In genomic region chr6:29351613-29352012, GRCm38 (mm10) we compare ENCODE assay signal across 15 mouse cellular contexts. TPM values are rescaled to one million over a fixed set of nuclear protein-coding genes. Genes with fewer than 3 reads are reported as not detected.
DNase-seq lines count a peak whose midpoint lies in the region; ATAC-seq and TF ChIP-seq lines count a peak whose summit lies in the region.
"Had no signal": no experiment of that assay in that cellular context is flagged by ENCODE, and none has a peak within 500 bp of the region (broad histone marks: within the 10 kb centered on the region; RNA-seq: fewer than 3 reads in every experiment).

No protein-coding gene starts in this region.

- no peak overlapping the region for H3K4me3 ChIP-seq in heart, postnatal 0 days (ENCODE audit: low read depth, low read length)
- H3K4me3 ChIP-seq in heart, embryonic 12.5 days = no peak overlapping the region
- H3K4me3 ChIP-seq in midbrain, embryonic 14.5 days (replicated peaks; ENCODE audit: low read depth, low read length) = no peak overlapping the region
- no peak overlapping the region for H3K4me3 ChIP-seq in midbrain, embryonic 13.5 days (replicated peaks)
- no peak overlapping the region for H3K4me3 ChIP-seq in cerebellum, adult 2 months (replicated peaks; ENCODE audit: insufficient read depth, low read depth, low read length)

- peaks cover 40% of the 10 kb centered on the region for H3K4me1 ChIP-seq in heart, postnatal 0 days (ENCODE audit: control insufficient read depth, insufficient read depth)
- H3K4me1 ChIP-seq in heart, embryonic 12.5 days (replicated peaks) = peaks cover 50% of the 10 kb centered on the region
- peaks cover 12% of the 10 kb centered on the region for H3K4me1 ChIP-seq in midbrain, embryonic 14.5 days (ENCODE audit: control insufficient read depth, insufficient read depth, low read length)
- H3K4me1 ChIP-seq in midbrain, embryonic 13.5 days (replicated peaks) = peaks cover 18% of the 10 kb centered on the region
- no peaks in the 10 kb centered on the region; the same call in none of the 2 replicates for H3K4me1 ChIP-seq in cerebellum, adult 2 months (ENCODE audit: control insufficient read depth, insufficient read depth, low read length)

- TF ChIP-seq EP300 in heart, postnatal 0 days (IDR thresholded peaks at IDR 0.05; ENCODE audit: low read depth) = no peak

- H3K9me3 ChIP-seq in heart, postnatal 0 days (replicated peaks; ENCODE audit: control insufficient read depth, low read length) = no peaks in the 10 kb centered on the region
- H3K9me3 ChIP-seq in heart, embryonic 12.5 days (replicated peaks) = no peaks in the 10 kb centered on the region
- no peaks in the 10 kb centered on the region for H3K9me3 ChIP-seq in midbrain, embryonic 14.5 days (ENCODE audit: control insufficient read depth, low read length)
- H3K9me3 ChIP-seq in midbrain, embryonic 13.5 days = no peaks in the 10 kb centered on the region

- no peak overlapping the region for H3K4me2 ChIP-seq in heart, postnatal 0 days (ENCODE audit: low read depth, low read length)
- no peak overlapping the region for H3K4me2 ChIP-seq in heart, embryonic 12.5 days
- H3K4me2 ChIP-seq in midbrain, embryonic 14.5 days (ENCODE audit: low read length) = no peak overlapping the region
- H3K4me2 ChIP-seq in midbrain, embryonic 13.5 days (replicated peaks) = no peak overlapping the region

- H3K9ac ChIP-seq in heart, postnatal 0 days (replicated peaks; ENCODE audit: low read depth, low read length) = no peak overlapping the region
- H3K9ac ChIP-seq in heart, embryonic 12.5 days = no peak overlapping the region
- H3K9ac ChIP-seq in midbrain, embryonic 14.5 days (replicated peaks; ENCODE audit: low read length) = no peak overlapping the region
- H3K9ac ChIP-seq in midbrain, embryonic 13.5 days (replicated peaks) = no peak overlapping the region

- peak; percentile 20; the same call in 1 of the 2 replicates for TF ChIP-seq CTCF in heart, postnatal 0 days (IDR thresholded peaks at IDR 0.05; ENCODE audit: low read depth)
- no peak for TF ChIP-seq CTCF in cerebellum, adult 2 months (IDR thresholded peaks at IDR 0.05; ENCODE audit: borderline replicate concordance, insufficient read depth, low read depth, low read length)

- peaks cover 4% of the 10 kb centered on the region; the same call in 1 of the 2 replicates for H3K36me3 ChIP-seq in heart, postnatal 0 days (replicated peaks; ENCODE audit: control insufficient read depth, insufficient read depth, low read length)
- peaks cover 4% of the 10 kb centered on the region for H3K36me3 ChIP-seq in heart, embryonic 12.5 days
- H3K36me3 ChIP-seq in midbrain, embryonic 14.5 days (ENCODE audit: control insufficient read depth, insufficient read depth, low read length) = peaks cover 3% of the 10 kb centered on the region; the same call in 1 of the 2 replicates
- peaks cover under 1% of the 10 kb centered on the region; the same call in 1 of the 2 replicates for H3K36me3 ChIP-seq in midbrain, embryonic 13.5 days

- H3K27me3 ChIP-seq in heart, postnatal 0 days (ENCODE audit: control insufficient read depth, insufficient read depth, low read length) = no peaks in the 10 kb centered on the region
- H3K27me3 ChIP-seq in heart, embryonic 12.5 days (replicated peaks) = no peaks in the 10 kb centered on the region
- H3K27me3 ChIP-seq in midbrain, embryonic 14.5 days (ENCODE audit: control insufficient read depth, insufficient read depth, low read length) = no peaks in the 10 kb centered on the region
- H3K27me3 ChIP-seq in midbrain, embryonic 13.5 days = no peaks in the 10 kb centered on the region
- H3K27me3 ChIP-seq in cerebellum, adult 2 months (ENCODE audit: control insufficient read depth, insufficient read depth, low read length) = no peaks in the 10 kb centered on the region
- H3K27me3 ChIP-seq: Patski had no signal

- TF ChIP-seq POLR2A in cerebellum, adult 2 months (IDR thresholded peaks at IDR 0.05; ENCODE audit: borderline replicate concordance, insufficient read depth, low read length) = no peak

- H3K27ac ChIP-seq in heart, postnatal 0 days (ENCODE audit: low read depth) = no peak overlapping the region
- H3K27ac ChIP-seq in heart, embryonic 12.5 days (ENCODE audit: poor library complexity, severe bottlenecking) = no peak overlapping the region
- no peak overlapping the region for H3K27ac ChIP-seq in midbrain, embryonic 14.5 days (replicated peaks; ENCODE audit: low read depth, low read length)
- no peak overlapping the region for H3K27ac ChIP-seq in midbrain, embryonic 13.5 days
- H3K27ac ChIP-seq in cerebellum, adult 2 months (ENCODE audit: insufficient read depth, low read length) = no peak overlapping the region

- DNase-seq in heart, postnatal 0 days (ENCODE audit: low spot score) = no peak
- peak; percentile 7 for DNase-seq in midbrain, embryonic 14.5 days
- DNase-seq in R1 (ENCODE audit: low read depth, low spot score) = peak; percentile 69
- no peak for DNase-seq in cerebellum, adult 2 months
- DNase-seq: adrenal gland, postnatal 36 days; cerebellum, adult 8-10 months; kidney, postnatal 36 days; left cerebral cortex, postnatal 4 days had no signal

- no peak for ATAC-seq in heart, postnatal 0 days (ENCODE audit: insufficient read depth, low read depth)
- no peak for ATAC-seq in heart, embryonic 12.5 days (ENCODE audit: insufficient number of reproducible peaks, low FRiP score)
- ATAC-seq in midbrain, embryonic 14.5 days (ENCODE audit: low FRiP score, low TSS enrichment) = no peak
- ATAC-seq in midbrain, embryonic 13.5 days = no peak
- ATAC-seq in cerebellum, adult (ENCODE audit: insufficient number of reproducible peaks, low FRiP score, low TSS enrichment) = no peak
- ATAC-seq: Patski had no signal

RNA-seq across cellular contexts. Expression of gene Calu, which starts 3.7 kb away (rescaled TPM):
- 296 and 341 TPM in 2 replicates for total RNA-seq in heart, postnatal 0 days (2014; rRNA removed; ENCODE audit: low replicate concordance)
- 278 and 287 TPM in 2 replicates for polyA plus RNA-seq in heart, postnatal 0 days (2015; fragmentation: Nextera tagmentation; extraction: Ambion mirVana)
- polyA plus RNA-seq in heart, embryonic 12.5 days (2016; fragmentation: Nextera tagmentation; extraction: Ambion mirVana) = 476 and 483 TPM in 2 replicates
- polyA plus RNA-seq in midbrain, embryonic 14.5 days (2014; fragmentation: Nextera tagmentation; extraction: Ambion mirVana) = 109 and 181 TPM in 2 replicates
- 158 and 166 TPM in 2 replicates for polyA plus RNA-seq in midbrain, embryonic 13.5 days (2015; fragmentation: Nextera tagmentation; extraction: Ambion mirVana)
- polyA plus RNA-seq in cerebellum, adult 2 months (2012; rRNA removed) = 68.0 and 68.6 TPM in 2 replicates

RNA-seq across cellular contexts. Expression of gene Fam71f1, which starts 32.7 kb away (rescaled TPM):
- total RNA-seq in heart, postnatal 0 days (2014; rRNA removed; ENCODE audit: low replicate concordance) = not detected in 2 replicates
- 0.07 TPM in 1 of 2 replicates, not detected in the other for polyA plus RNA-seq in heart, postnatal 0 days (2015; fragmentation: Nextera tagmentation; extraction: Ambion mirVana)
- polyA plus RNA-seq in heart, embryonic 12.5 days (2016; fragmentation: Nextera tagmentation; extraction: Ambion mirVana) = 0.18 TPM in 2 replicates
- not detected in 2 replicates for polyA plus RNA-seq in midbrain, embryonic 14.5 days (2014; fragmentation: Nextera tagmentation; extraction: Ambion mirVana)
- not detected in 2 replicates for polyA plus RNA-seq in midbrain, embryonic 13.5 days (2015; fragmentation: Nextera tagmentation; extraction: Ambion mirVana)
- not detected in 2 replicates for polyA plus RNA-seq in cerebellum, adult 2 months (2012; rRNA removed)
- total RNA-seq: adrenal gland, postnatal 36 days; left cerebral cortex, postnatal 4 days; monocyte, adult 5-6 weeks had no signal
- polyA plus RNA-seq: lung, embryonic 16.5 days; spleen, adult 2 months had no signal

RNA-seq across cellular contexts. Expression of gene Opn1sw, which starts 36.7 kb away (rescaled TPM):
- 15.1 TPM in 1 of 2 replicates, not detected in the other for total RNA-seq in heart, postnatal 0 days (2014; rRNA removed; ENCODE audit: low replicate concordance)
- polyA plus RNA-seq in heart, postnatal 0 days (2015; fragmentation: Nextera tagmentation; extraction: Ambion mirVana) = 0.12 and 0.40 TPM in 2 replicates
- 0.65 and 0.69 TPM in 2 replicates for polyA plus RNA-seq in heart, embryonic 12.5 days (2016; fragmentation: Nextera tagmentation; extraction: Ambion mirVana)
- polyA plus RNA-seq in midbrain, embryonic 14.5 days (2014; fragmentation: Nextera tagmentation; extraction: Ambion mirVana) = 0.31 and 0.36 TPM in 2 replicates
- polyA plus RNA-seq in midbrain, embryonic 13.5 days (2015; fragmentation: Nextera tagmentation; extraction: Ambion mirVana) = 0.30 and 0.41 TPM in 2 replicates
- not detected in 2 replicates for polyA plus RNA-seq in cerebellum, adult 2 months (2012; rRNA removed)
- total RNA-seq: adrenal gland, postnatal 36 days; monocyte, adult 5-6 weeks had no signal
- polyA plus RNA-seq: spleen, adult 2 months had no signal

RNA-seq across cellular contexts. Expression of gene Ccdc136, which starts 44.5 kb away (rescaled TPM):
- total RNA-seq in heart, postnatal 0 days (2014; rRNA removed; ENCODE audit: low replicate concordance) = 14.9 and 15.7 TPM in 2 replicates
- 10.6 and 14.3 TPM in 2 replicates for polyA plus RNA-seq in heart, postnatal 0 days (2015; fragmentation: Nextera tagmentation; extraction: Ambion mirVana)
- 25.1 and 27.0 TPM in 2 replicates for polyA plus RNA-seq in heart, embryonic 12.5 days (2016; fragmentation: Nextera tagmentation; extraction: Ambion mirVana)
- 30.6 and 33.5 TPM in 2 replicates for polyA plus RNA-seq in midbrain, embryonic 14.5 days (2014; fragmentation: Nextera tagmentation; extraction: Ambion mirVana)
- 28.6 and 30.4 TPM in 2 replicates for polyA plus RNA-seq in midbrain, embryonic 13.5 days (2015; fragmentation: Nextera tagmentation; extraction: Ambion mirVana)
- 154 and 164 TPM in 2 replicates for polyA plus RNA-seq in cerebellum, adult 2 months (2012; rRNA removed)

Comparison
In these comparisons a context has a peak if more than half of its experiments do, and no peak if none do; other contexts are left out.
1. DNase-seq: peak in midbrain, embryonic 14.5 days (single experiment) and R1 (single experiment); none in heart, postnatal 0 days (single experiment) and cerebellum, adult 2 months (0 of 2).